Mouse (Mus musculus) myocyte (in vitro differentiated cells): ENCODE results near the gene Rex1bd. TPM values are rescaled to one million over a fixed set of nuclear protein-coding genes. Genes with fewer than 3 reads are reported as not detected.

Experiments used
- H3K27me3 ChIP-seq: one replicate; pipeline ENCODE4 v1.6.1; 2011; ENCODE audit not compliant: control insufficient read depth, insufficient read depth, insufficient read length
- H3K36me3 ChIP-seq: one replicate; pipeline ENCODE4 v1.6.1; 2011; ENCODE audit not compliant: control insufficient read depth, insufficient read depth
- H3K4me2 ChIP-seq: one replicate; pipeline ENCODE4 v1.6.1; 2011; ENCODE audit warnings: low read depth, control low read depth
- H3K4me3 ChIP-seq: one replicate; pipeline ENCODE4 v1.5.1; 2011; ENCODE audit warnings: mild to moderate bottlenecking, control low read depth, moderate library complexity
- H3K79me2 ChIP-seq: one replicate; pipeline ENCODE4 v1.6.1; 2011; ENCODE audit not compliant: control insufficient read depth, insufficient read depth
- H3ac ChIP-seq: one replicate; pipeline ENCODE4 v1.6.1; 2011; ENCODE audit not compliant: control insufficient read depth, insufficient read length
- CEBPB ChIP-seq: IDR thresholded peaks from 2 replicates; pipeline ENCODE4 v1.6.1; 2011; ENCODE audit warnings: mild to moderate bottlenecking, moderate library complexity; ENCODE audit not compliant: poor library complexity, insufficient read depth, severe bottlenecking
- E2F4 ChIP-seq: IDR thresholded peaks from one replicate; pipeline ENCODE4 v1.6.1; 2011; ENCODE audit warnings: mild to moderate bottlenecking, control low read depth, moderate library complexity; ENCODE audit not compliant: insufficient read depth
- MAX ChIP-seq: IDR thresholded peaks from one replicate; pipeline ENCODE4 v1.6.1; 2011; ENCODE audit warnings: low read depth, mild to moderate bottlenecking, control low read depth
- MYOD1 ChIP-seq, 3 experiments: IDR thresholded peaks; one replicate each; pipeline ENCODE4 v1.6.1; 2011; ENCODE audit warnings: control low read depth in 2 of 3, low read depth in 2 of 3, mild to moderate bottlenecking in 2 of 3, moderate library complexity in 1 of 3; ENCODE audit not compliant: insufficient read length in 2 of 3, control insufficient read depth in 1 of 3
- MYOG ChIP-seq, 3 experiments: IDR thresholded peaks; one replicate each; pipeline ENCODE4 v1.6.1; 2011; ENCODE audit warnings: control low read depth in 2 of 3, low read depth in 2 of 3, mild to moderate bottlenecking in 2 of 3; ENCODE audit not compliant: insufficient read length in 2 of 3, control insufficient read depth in 1 of 3, insufficient read depth in 1 of 3
- POLR2A ChIP-seq: IDR thresholded peaks from one replicate; pipeline ENCODE4 v1.6.1; 2011; ENCODE audit warnings: low read depth, mild to moderate bottlenecking, control low read depth, moderate library complexity; ENCODE audit not compliant: insufficient read length
- POLR2AphosphoS2 ChIP-seq: IDR thresholded peaks from one replicate; pipeline ENCODE4 v1.6.1; 2011; ENCODE audit warnings: low read depth, control low read depth; ENCODE audit not compliant: insufficient read length
- REST ChIP-seq: IDR thresholded peaks from one replicate; pipeline ENCODE4 v1.6.1; 2011; ENCODE audit warnings: mild to moderate bottlenecking, control low read depth, moderate library complexity; ENCODE audit not compliant: insufficient read depth, insufficient read length
- SRF ChIP-seq: IDR thresholded peaks from one replicate; pipeline ENCODE4 v1.6.1; 2011; ENCODE audit warnings: low read depth; ENCODE audit not compliant: control insufficient read depth, insufficient read length
- TCF12 ChIP-seq: IDR thresholded peaks from one replicate; pipeline ENCODE4 v1.6.1; 2011; ENCODE audit warnings: mild to moderate bottlenecking, control low read depth; ENCODE audit not compliant: poor library complexity, insufficient read depth, severe bottlenecking
- TCF3 ChIP-seq: IDR thresholded peaks from one replicate; pipeline ENCODE4 v1.6.1; 2011; ENCODE audit warnings: low read depth, control low read depth; ENCODE audit not compliant: insufficient read length
- USF1 ChIP-seq: IDR thresholded peaks from one replicate; pipeline ENCODE4 v1.6.1; 2011; ENCODE audit warnings: low read depth, mild to moderate bottlenecking, control low read depth, moderate library complexity
- polyA plus RNA-seq: library from polyadenylated mRNA; unstranded; fragments of >200 nt; fragmentation: generic; extraction: Trizol; gene quantifications from one replicate; pipeline ENCODE4 v1.2.1, GENCODE M21; 2012; ENCODE audit warnings: missing spikeins

Rex1bd gene
- polyA plus RNA-seq, 1 experiment, result 259 TPM

- Histone ChIP-seq H3K4me3 (no peak overlapping the region), H3K27me3 (no peaks in the 10 kb centered on the region), H3K79me2 (peaks cover 36% of the 10 kb centered on the region), H3K4me2 (peak overlapping the region; percentile 85), H3ac (no peak overlapping the region), H3K36me3 (peaks cover 5% of the 10 kb centered on the region)
- TF ChIP-seq REST, result no peak
These were observed 46.4 kb downstream of the Rex1bd start for GRCm38 (mm10) chr8:70460199-70460598.

GRCm38 (mm10) chr8:70459636-70460035, 46.9 kb downstream of the Rex1bd start:
- Histone ChIP-seq H3K4me2 (no peak overlapping the region), H3K36me3 (peaks cover 5% of the 10 kb centered on the region), H3ac (no peak overlapping the region), H3K4me3 (no peak overlapping the region), H3K79me2 (peaks cover 30% of the 10 kb centered on the region), H3K27me3 (no peaks in the 10 kb centered on the region)
- no peak for TF ChIP-seq POLR2AphosphoS2
- no peak for TF ChIP-seq REST
- no peak for TF ChIP-seq CEBPB

- H3ac ChIP-seq, result no peak overlapping the region
- H3K4me2 ChIP-seq, result no peak overlapping the region
- H3K36me3 ChIP-seq, result peaks cover 5% of the 10 kb centered on the region
- no peaks in the 10 kb centered on the region for H3K27me3 ChIP-seq
- no peak overlapping the region for H3K4me3 ChIP-seq
- TF ChIP-seq MYOG (IDR thresholded peaks at IDR 0.05; ENCODE audit: control insufficient read depth in 1 of 3, insufficient read depth in 1 of 3, insufficient read length in 2 of 3, low read depth in 2 of 3) (no peak), REST (no peak), E2F4 (no peak), TCF12 (no peak), USF1 (no peak), MYOD1 (IDR thresholded peaks at IDR 0.05; ENCODE audit: control insufficient read depth in 1 of 3, insufficient read length in 2 of 3, low read depth in 2 of 3) (no peak), SRF (no peak), TCF3 (no peak), POLR2A (no peak), CEBPB (no peak), MAX (no peak), POLR2AphosphoS2 (no peak)
- H3K79me2 ChIP-seq, result peaks cover 21% of the 10 kb centered on the region
These were observed 48.1 kb downstream of the Rex1bd start for GRCm38 (mm10) chr8:70458462-70458861.

- H3K4me2 ChIP-seq, result no peak overlapping the region
- no peaks in the 10 kb centered on the region for H3K27me3 ChIP-seq
- no peak overlapping the region for H3ac ChIP-seq
- no peak overlapping the region for H3K4me3 ChIP-seq
- H3K36me3 ChIP-seq, result peaks cover 5% of the 10 kb centered on the region
- peaks cover 21% of the 10 kb centered on the region for H3K79me2 ChIP-seq
- no peak for TF ChIP-seq CEBPB
- TF ChIP-seq MYOD1 (IDR thresholded peaks at IDR 0.05; ENCODE audit: control insufficient read depth in 1 of 3, insufficient read length in 2 of 3, low read depth in 2 of 3), result no peak
- no peak for TF ChIP-seq POLR2A
- TF ChIP-seq USF1, result no peak
- no peak for TF ChIP-seq SRF
- TF ChIP-seq E2F4, result no peak
- no peak for TF ChIP-seq MYOG (IDR thresholded peaks at IDR 0.05; ENCODE audit: control insufficient read depth in 1 of 3, insufficient read depth in 1 of 3, insufficient read length in 2 of 3, low read depth in 2 of 3)
- no peak for TF ChIP-seq TCF3
These were observed 48.7 kb downstream of the Rex1bd start for GRCm38 (mm10) chr8:70457882-70458281.

GRCm38 (mm10) chr8:70456996-70457395, 49.6 kb downstream of the Rex1bd start:
- no peak overlapping the region for H3ac ChIP-seq
- peaks cover 21% of the 10 kb centered on the region for H3K79me2 ChIP-seq
- no peak overlapping the region for H3K4me2 ChIP-seq
- H3K4me3 ChIP-seq, result no peak overlapping the region
- peaks cover 5% of the 10 kb centered on the region for H3K36me3 ChIP-seq
- H3K27me3 ChIP-seq, result no peaks in the 10 kb centered on the region
- TF ChIP-seq POLR2AphosphoS2, result peak; percentile 31
- no peak for TF ChIP-seq MYOD1 (IDR thresholded peaks at IDR 0.05; ENCODE audit: control insufficient read depth in 1 of 3, insufficient read length in 2 of 3, low read depth in 2 of 3)

Other genes starting within 250 kb of the Rex1bd start
- gene Homer3, start 223.9 kb downstream of the Rex1bd start, polyA plus RNA-seq, result 43.6 TPM
- gene Ddx49, start 204.3 kb downstream of the Rex1bd start, polyA plus RNA-seq, result 106 TPM
- gene Cope, start 204.2 kb downstream of the Rex1bd start, polyA plus RNA-seq, result 236 TPM
- gene Cers1, start 191.0 kb downstream of the Rex1bd start, polyA plus RNA-seq, result 4.4 TPM
- 2.6 TPM for gene Gdf1, start 176.9 kb downstream of the Rex1bd start, polyA plus RNA-seq
- 35.8 TPM for gene Upf1, start 153.5 kb downstream of the Rex1bd start, polyA plus RNA-seq
- 0.05 TPM for gene Comp, start 133.2 kb downstream of the Rex1bd start, polyA plus RNA-seq
- gene Crtc1, start 67.2 kb downstream of the Rex1bd start, polyA plus RNA-seq, result 9.6 TPM
- gene Klhl26, start 29.8 kb downstream of the Rex1bd start, polyA plus RNA-seq, result 32.5 TPM
- gene Tmem59l, start 19.4 kb downstream of the Rex1bd start, polyA plus RNA-seq, result 0.04 TPM
- 99.1 TPM for gene Crlf1, start 13.6 kb downstream of the Rex1bd start, polyA plus RNA-seq
- gene Uba52, start 4.0 kb upstream of the Rex1bd start, polyA plus RNA-seq, result 2,253 TPM
- 329 TPM for gene Fkbp8, start 21.0 kb upstream of the Rex1bd start, polyA plus RNA-seq
- 73.8 TPM for gene Kxd1, start 21.2 kb upstream of the Rex1bd start, polyA plus RNA-seq
- gene Ell, start 32.7 kb upstream of the Rex1bd start, polyA plus RNA-seq, result 12.7 TPM
- gene Isyna1, start 87.6 kb upstream of the Rex1bd start, polyA plus RNA-seq, result 40.4 TPM
- gene Ssbp4, start 102.1 kb upstream of the Rex1bd start, polyA plus RNA-seq, result 133 TPM
- not detected for gene Lrrc25, start 109.4 kb upstream of the Rex1bd start, polyA plus RNA-seq
- gene Gdf15, start 125.7 kb upstream of the Rex1bd start, polyA plus RNA-seq, result 54.1 TPM
- 38.5 TPM for gene Pgpep1, start 153.6 kb upstream of the Rex1bd start, polyA plus RNA-seq
- 178 TPM for gene Lsm4, start 166.5 kb upstream of the Rex1bd start, polyA plus RNA-seq
- 246 TPM for gene Jund, start 192.2 kb upstream of the Rex1bd start, polyA plus RNA-seq
- 0.02 TPM for gene Iqcn, start 196.7 kb upstream of the Rex1bd start, polyA plus RNA-seq
- 0.23 TPM for gene Gm3336, start 211.8 kb upstream of the Rex1bd start, polyA plus RNA-seq
- gene Pde4c, start 217.0 kb upstream of the Rex1bd start, polyA plus RNA-seq, result 0.10 TPM
- 34.9 TPM for gene Rab3a, start 247.9 kb upstream of the Rex1bd start, polyA plus RNA-seq